Mouse (Mus musculus) midbrain, embryonic 16.5 days (tissue): ENCODE measurements around the gene Osm. TPM values are rescaled to one million over a fixed set of nuclear protein-coding genes. Genes with fewer than 3 reads are reported as not detected.

Source experiments
- ATAC-seq: fragments of 200-750 bp; cut with Nextera tagmentation; 2 replicates; pipeline ENCODE4 v1.8.0; 2017; ENCODE audit warnings: moderate TSS enrichment
- H3K27ac ChIP-seq: fragments of 300-500 bp; sonication (generic); 2 replicates; pipeline ENCODE4 v1.5.1; 2014; ENCODE audit warnings: mild to moderate bottlenecking, low read length, mixed read lengths
- H3K27me3 ChIP-seq: fragments of 300-500 bp; sonication (generic); 2 replicates; pipeline ENCODE4 v1.6.1; 2014; ENCODE audit warnings: low read depth, low read length, mixed read lengths; ENCODE audit not compliant: control insufficient read depth, insufficient read depth
- H3K36me3 ChIP-seq: fragments of 300-500 bp; sonication (generic); 2 replicates; pipeline ENCODE4 v1.6.1; 2014; ENCODE audit warnings: mild to moderate bottlenecking, low read length, moderate library complexity, mixed read lengths; ENCODE audit not compliant: control insufficient read depth, insufficient read depth
- H3K4me1 ChIP-seq: fragments of 300-500 bp; sonication (generic); 2 replicates; pipeline ENCODE4 v1.6.1; 2014; ENCODE audit warnings: mild to moderate bottlenecking, low read length, mixed read lengths; ENCODE audit not compliant: control insufficient read depth, insufficient read depth
- H3K4me2 ChIP-seq: fragments of 300-500 bp; sonication (generic); 2 replicates; pipeline ENCODE4 v1.6.1; 2014; ENCODE audit warnings: mild to moderate bottlenecking, low read length, mixed read lengths
- H3K4me3 ChIP-seq: fragments of 300-500 bp; sonication (generic); 2 replicates; pipeline ENCODE4 v1.5.1; 2014; ENCODE audit warnings: low read depth, mild to moderate bottlenecking, low read length, moderate library complexity, mixed read lengths
- H3K9ac ChIP-seq: fragments of 300-500 bp; sonication (generic); 2 replicates; pipeline ENCODE4 v1.6.1; 2014; ENCODE audit warnings: low read depth, low read length, mixed read lengths
- H3K9me3 ChIP-seq: fragments of 300-500 bp; sonication (generic); replicated peaks from 2 replicates; pipeline ENCODE4 v1.6.1; 2014; ENCODE audit warnings: mild to moderate bottlenecking, low read length, mixed read lengths; ENCODE audit not compliant: control insufficient read depth, poor library complexity, severe bottlenecking
- WGBS: fragments of 180-500 bp; shearing (Covaris S2); extraction: QIAGEN DNeasy Blood & Tissue Kit; methylation state at CpG from one replicate; pipeline ENCODE4 v1.1.7; 2014; 5-methylcytosine and 5-hydroxymethylcytosine counted together
- polyA plus RNA-seq: library from polyadenylated mRNA; unstranded; fragments of >200 nt; fragmentation: Nextera tagmentation; extraction: Ambion mirVana; gene quantifications from 2 replicates; pipeline ENCODE4 v1.2.1, GENCODE M21; 2015

The Osm gene
- polyA plus RNA-seq, 1 experiment from 2014 or later = 0.08 TPM

DNA sequence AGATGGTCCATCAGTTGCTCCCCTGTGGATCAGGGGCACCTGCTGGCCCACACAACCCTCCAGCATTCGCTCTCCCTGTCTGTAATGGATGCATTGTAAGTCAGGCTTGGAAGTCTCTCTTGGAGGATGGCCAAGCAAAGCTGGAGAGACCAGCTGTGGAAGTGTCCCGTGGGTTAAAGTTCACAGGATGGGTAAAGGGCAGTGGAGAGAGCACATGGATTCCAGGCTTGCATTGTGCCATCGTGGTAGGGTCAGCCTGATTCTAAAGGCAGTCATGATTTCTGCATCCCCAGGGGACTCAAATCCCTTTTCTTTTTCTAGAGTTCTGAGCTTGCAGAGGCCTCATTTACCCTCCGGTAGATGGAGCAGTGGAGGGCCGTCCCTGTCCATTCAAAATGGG is 21.5 kb downstream of the Osm start:
- WGBS = 47% methylated on average over 5 of the region's 5 CpGs
- Histone ChIP-seq H3K27ac (no peak overlapping the region), H3K36me3 (no peaks in the 10 kb centered on the region), H3K4me2 (no peak overlapping the region), H3K27me3 (no peaks in the 10 kb centered on the region), H3K9me3 (no peaks in the 10 kb centered on the region), H3K4me1 (peaks cover 4% of the 10 kb centered on the region; the same call in 1 of the 2 replicates), H3K9ac (no peak overlapping the region; the same call in 1 of the 2 replicates), H3K4me3 (no peak overlapping the region)
- ATAC-seq = no peak

DNA sequence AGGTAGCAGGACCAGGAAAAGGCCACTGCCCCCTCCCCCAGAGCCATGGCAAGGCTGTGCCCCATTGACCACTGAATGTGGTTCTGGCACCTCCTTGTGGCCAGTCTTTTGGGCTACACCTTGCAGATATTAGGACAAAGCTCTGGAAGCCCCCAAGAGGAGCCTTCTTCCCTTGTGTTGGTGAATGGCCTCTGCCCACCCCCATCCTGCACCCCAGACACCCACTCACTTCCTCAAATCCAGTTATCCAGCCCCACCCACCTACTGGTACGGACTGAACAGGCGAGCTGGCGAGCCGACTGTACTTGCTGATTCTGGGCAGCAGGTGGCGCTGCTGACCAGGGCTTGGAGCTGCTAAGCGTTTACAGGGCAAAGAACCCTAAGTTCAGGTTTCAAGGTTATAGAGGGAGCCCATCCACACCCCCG is 22.4 kb downstream of the Osm start:
- no peaks in the 10 kb centered on the region for H3K9me3 ChIP-seq
- 2% methylated on average over 7 of the region's 7 CpGs for WGBS

GRCm38 (mm10) chr11:4260463-4261187 is 24.4 kb downstream of the Osm start:
- no peak overlapping the region for H3K27ac ChIP-seq
- WGBS = 37% methylated on average over 14 of the region's 14 CpGs
- ATAC-seq = no peak
- no peak overlapping the region for H3K4me3 ChIP-seq
- no peak overlapping the region; the same call in 1 of the 2 replicates for H3K9ac ChIP-seq
- no peaks in the 10 kb centered on the region for H3K9me3 ChIP-seq
- H3K4me2 ChIP-seq = peak overlapping the region; percentile 1; the same call in 1 of the 2 replicates
- H3K27me3 ChIP-seq = peaks cover 15% of the 10 kb centered on the region
- H3K4me1 ChIP-seq = peaks cover 4% of the 10 kb centered on the region; the same call in 1 of the 2 replicates
- H3K36me3 ChIP-seq = no peaks in the 10 kb centered on the region

More for the DNA sequence above, 22.4 kb downstream of the Osm start:
- H3K4me1 ChIP-seq = peaks cover 4% of the 10 kb centered on the region; the same call in 1 of the 2 replicates
- H3K36me3 ChIP-seq = no peaks in the 10 kb centered on the region
- H3K27me3 ChIP-seq = no peaks in the 10 kb centered on the region
- no peak overlapping the region for H3K27ac ChIP-seq
- peak overlapping the region; percentile 65 for H3K4me2 ChIP-seq
- peak overlapping the region; percentile 43; the same call in 1 of the 2 replicates for H3K9ac ChIP-seq
- peak overlapping the region; percentile 19; the same call in 1 of the 2 replicates for H3K4me3 ChIP-seq
- peak; percentile 70 for ATAC-seq

DNA sequence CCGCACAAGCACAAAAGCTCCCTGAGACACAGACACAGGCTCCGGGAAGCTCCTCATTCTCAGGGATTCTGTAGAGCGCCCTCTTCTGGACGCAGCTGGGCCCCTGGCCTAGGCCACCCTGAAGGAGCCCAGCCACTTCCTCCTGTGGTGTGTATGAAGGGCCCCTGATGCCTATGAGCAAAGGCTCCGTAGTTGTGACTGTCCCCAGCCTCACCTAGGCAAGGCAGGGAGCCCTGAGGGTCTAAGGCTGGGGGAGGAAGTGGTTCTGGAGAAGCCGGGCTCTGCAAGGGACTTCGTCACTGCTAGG is 24.9 kb downstream of the Osm start:
- Histone ChIP-seq H3K4me1 (peaks cover 6% of the 10 kb centered on the region; the same call in 1 of the 2 replicates), H3K36me3 (no peaks in the 10 kb centered on the region), H3K27ac (no peak overlapping the region), H3K4me2 (no peak overlapping the region), H3K4me3 (no peak overlapping the region), H3K27me3 (peaks cover 19% of the 10 kb centered on the region), H3K9ac (no peak overlapping the region), H3K9me3 (no peaks in the 10 kb centered on the region)
- WGBS = 45% methylated on average over 6 of the region's 7 CpGs
- no peak for ATAC-seq

DNA sequence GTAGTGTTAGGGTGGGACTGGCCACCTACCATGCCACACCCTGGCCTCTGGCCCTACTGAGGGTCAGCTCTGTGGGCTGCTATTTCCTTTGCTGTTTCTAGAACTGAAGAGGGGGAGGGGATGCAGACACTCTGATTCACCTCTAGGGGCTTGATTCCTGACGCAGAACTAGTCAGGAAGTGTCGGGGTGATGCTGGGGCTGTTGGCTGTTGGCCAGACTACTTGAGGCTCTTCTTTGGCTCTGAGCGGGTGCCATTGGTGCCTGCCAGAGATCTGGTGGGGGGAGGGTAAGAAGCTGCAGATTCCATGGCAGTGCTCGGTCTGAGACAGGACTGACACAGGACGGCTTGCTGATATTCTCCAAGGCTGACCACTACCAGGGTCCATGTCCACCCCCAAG is 25.7 kb downstream of the Osm start:
- Histone ChIP-seq H3K36me3 (no peaks in the 10 kb centered on the region), H3K9ac (no peak overlapping the region), H3K9me3 (no peaks in the 10 kb centered on the region), H3K4me1 (peaks cover 13% of the 10 kb centered on the region), H3K4me3 (no peak overlapping the region), H3K27me3 (peaks cover 25% of the 10 kb centered on the region), H3K27ac (no peak overlapping the region), H3K4me2 (no peak overlapping the region)
- no peak for ATAC-seq
- WGBS = 31% methylated on average over 5 of the region's 5 CpGs

DNA sequence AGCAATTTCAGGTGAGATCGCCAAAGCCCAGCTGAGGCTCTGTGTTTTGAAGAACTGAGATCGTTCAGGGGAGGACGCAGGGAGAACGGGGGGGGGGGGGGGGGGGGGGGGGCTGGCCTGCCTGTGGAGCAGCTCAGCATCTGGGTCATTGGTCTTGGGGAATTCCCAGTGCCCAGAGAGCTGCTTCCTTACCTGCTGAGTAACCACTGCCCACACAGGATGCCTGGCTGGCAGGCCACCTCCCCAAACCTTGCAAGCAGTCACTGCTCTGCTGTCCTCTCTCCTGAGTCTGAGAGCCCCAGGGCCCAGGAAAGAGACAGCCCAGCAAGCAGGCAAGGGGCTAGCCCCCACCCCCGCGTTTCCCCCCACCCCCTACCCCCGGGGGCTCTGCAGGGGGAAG is 26.6 kb downstream of the Osm start:
- Histone ChIP-seq H3K4me1 (peaks cover 15% of the 10 kb centered on the region), H3K4me3 (no peak overlapping the region), H3K9me3 (no peaks in the 10 kb centered on the region), H3K9ac (no peak overlapping the region), H3K36me3 (no peaks in the 10 kb centered on the region), H3K27me3 (peaks cover 33% of the 10 kb centered on the region), H3K27ac (no peak overlapping the region), H3K4me2 (no peak overlapping the region)
- 26% methylated on average over 6 of the region's 7 CpGs for WGBS
- no peak for ATAC-seq

- Histone ChIP-seq H3K27ac (no peak overlapping the region), H3K36me3 (no peaks in the 10 kb centered on the region), H3K9ac (no peak overlapping the region), H3K4me2 (no peak overlapping the region), H3K4me3 (no peak overlapping the region), H3K27me3 (peaks cover 37% of the 10 kb centered on the region), H3K9me3 (no peaks in the 10 kb centered on the region), H3K4me1 (peaks cover 15% of the 10 kb centered on the region)
- WGBS = 28% methylated on average over 1 of the region's 1 CpGs
- no peak for ATAC-seq
Observed at GRCm38 (mm10) chr11:4263296-4263695, 27.1 kb downstream of the Osm start.

DNA sequence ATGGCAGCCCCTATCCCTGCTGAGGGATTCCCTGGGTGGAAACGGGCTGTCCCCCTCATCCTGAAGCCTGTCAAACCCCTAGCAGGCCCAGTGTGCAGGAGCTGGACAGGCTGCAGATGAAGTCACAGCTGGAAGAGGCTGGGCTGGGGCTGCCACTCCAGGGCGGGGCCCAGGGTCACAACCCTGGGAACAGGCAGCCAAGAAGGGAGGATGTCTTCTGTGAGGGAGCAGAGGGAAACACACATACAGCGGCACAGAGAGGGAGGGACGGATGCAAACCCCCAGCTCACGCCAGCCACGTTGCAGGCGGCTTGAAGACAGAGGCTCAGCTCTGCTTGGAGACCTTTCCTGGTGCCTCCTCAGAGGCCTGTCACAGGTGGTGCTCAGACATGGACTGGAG is 27.8 kb downstream of the Osm start:
- ATAC-seq = no peak
- peaks cover 42% of the 10 kb centered on the region for H3K27me3 ChIP-seq
- WGBS = 75% methylated on average over 7 of the region's 7 CpGs
- no peaks in the 10 kb centered on the region for H3K9me3 ChIP-seq
- H3K4me3 ChIP-seq = no peak overlapping the region
- peaks cover 15% of the 10 kb centered on the region for H3K4me1 ChIP-seq
- no peaks in the 10 kb centered on the region for H3K36me3 ChIP-seq
- no peak overlapping the region for H3K9ac ChIP-seq
- no peak overlapping the region for H3K4me2 ChIP-seq
- H3K27ac ChIP-seq = no peak overlapping the region

GRCm38 (mm10) chr11:4266271-4267201 is 30.3 kb downstream of the Osm start:
- peaks cover 42% of the 10 kb centered on the region for H3K27me3 ChIP-seq
- peak overlapping the region; percentile 56 for H3K4me3 ChIP-seq
- H3K27ac ChIP-seq = no peak overlapping the region
- under 1% methylated on average over 60 of the region's 61 CpGs for WGBS
- peak overlapping the region; percentile 56 for H3K9ac ChIP-seq
- peak overlapping the region; percentile 99 for H3K4me2 ChIP-seq
- no peaks in the 10 kb centered on the region for H3K9me3 ChIP-seq
- no peaks in the 10 kb centered on the region for H3K36me3 ChIP-seq
- peaks cover 15% of the 10 kb centered on the region for H3K4me1 ChIP-seq
- no peak for ATAC-seq
